Mouse (Mus musculus) liver, postnatal 0 days (tissue): Measurements from ENCODE around the gene Angptl2.

Experiments used
- CTCF ChIP-seq: sonication (generic); IDR thresholded peaks from 2 replicates; pipeline ENCODE4 v1.5.1; 2016; ENCODE audit warnings: antibody characterized with exemption, low read depth
- EP300 ChIP-seq: IDR thresholded peaks from 2 replicates; pipeline ENCODE4 v1.6.1; 2016; ENCODE audit warnings: antibody characterized with exemption, low read depth, mild to moderate bottlenecking

GRCm38 (mm10) chr2:33204980-33205379, 10.9 kb upstream of the Angptl2 start:
- TF ChIP-seq CTCF (no peak), EP300 (no peak)
